Mouse (Mus musculus) olfactory bulb, adult 2 months (tissue): ENCODE data around the gene Slit3.

Source experiments
- CTCF ChIP-seq: fragments of 200-500 bp; IDR thresholded peaks from 2 replicates; pipeline ENCODE4 v1.5.1; 2012; ENCODE audit warnings: low read depth, mild to moderate bottlenecking, low read length, moderate library complexity; ENCODE audit not compliant: insufficient read depth
- POLR2A ChIP-seq: fragments of 200-500 bp; IDR thresholded peaks from 2 replicates; pipeline ENCODE4 v1.6.1; 2012; ENCODE audit warnings: mild to moderate bottlenecking, low read depth, low read length, moderate library complexity; ENCODE audit not compliant: insufficient read depth

- TF ChIP-seq POLR2A, result no peak
- TF ChIP-seq CTCF, result no peak
Measured at GRCm38 (mm10) chr11:35587174-35587959, 466.3 kb downstream of the Slit3 start.
